In the genomic region with DNA sequence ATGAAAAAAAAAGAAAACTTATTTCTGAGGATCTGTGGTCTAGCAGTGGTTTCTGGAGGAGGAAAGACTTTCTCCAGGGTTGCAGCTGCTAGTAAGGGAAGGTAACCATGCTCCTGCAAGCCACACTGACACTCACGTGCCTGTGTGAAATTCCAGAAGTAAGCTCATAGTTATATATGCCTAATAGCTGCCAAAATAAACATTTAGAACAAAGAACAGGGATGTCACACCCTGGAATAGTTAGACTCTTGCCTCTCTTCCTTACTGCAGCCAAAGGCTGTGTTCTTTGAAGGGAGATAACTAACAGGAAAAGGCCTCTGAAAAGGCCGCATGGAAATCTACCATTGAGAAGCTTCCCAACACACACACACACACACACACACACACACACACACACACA, we compare ENCODE assay signal across 31 mouse cellular contexts.
DNase-seq lines count a peak whose midpoint lies in the region; ATAC-seq and TF ChIP-seq lines count a peak whose summit lies in the region.
"Had no signal": no experiment of that assay in that cellular context is flagged by ENCODE, and none has a peak within 500 bp of the region (broad histone marks: within the 10 kb centered on the region; RNA-seq: fewer than 3 reads in every experiment).

No protein-coding gene starts in this region.

- H3K36me3 ChIP-seq in embryonic facial prominence, embryonic 14.5 days (ENCODE audit: control insufficient read depth, insufficient read depth, low read length): no peaks in the 10 kb centered on the region
- H3K36me3 ChIP-seq in embryonic facial prominence, embryonic 10.5 days (replicated peaks): no peaks in the 10 kb centered on the region
- H3K36me3 ChIP-seq in heart, embryonic 15.5 days: no peaks in the 10 kb centered on the region
- no peaks in the 10 kb centered on the region for H3K36me3 ChIP-seq in heart, adult 2 months (ENCODE audit: control insufficient read depth, insufficient read depth, low read length)
- no peaks in the 10 kb centered on the region for H3K36me3 ChIP-seq in lung, embryonic 16.5 days (ENCODE audit: control insufficient read depth, insufficient read depth, low read length)
- H3K36me3 ChIP-seq in stomach, postnatal 0 days (ENCODE audit: control insufficient read depth, insufficient read depth, low read length): no peaks in the 10 kb centered on the region
- H3K36me3 ChIP-seq: embryonic facial prominence, embryonic 13.5 days; forebrain, embryonic 12.5 days; hindbrain, embryonic 15.5 days; limb, embryonic 13.5 days; neural tube, embryonic 12.5 days had no signal

- H3K9me3 ChIP-seq in embryonic facial prominence, embryonic 14.5 days (ENCODE audit: control insufficient read depth, low read length): no peaks in the 10 kb centered on the region
- no peaks in the 10 kb centered on the region for H3K9me3 ChIP-seq in embryonic facial prominence, embryonic 10.5 days
- no peaks in the 10 kb centered on the region for H3K9me3 ChIP-seq in heart, embryonic 15.5 days (replicated peaks)
- no peaks in the 10 kb centered on the region for H3K9me3 ChIP-seq in lung, embryonic 16.5 days (ENCODE audit: control insufficient read depth, low read length)
- no peaks in the 10 kb centered on the region for H3K9me3 ChIP-seq in stomach, postnatal 0 days (ENCODE audit: control insufficient read depth, low read length)
- H3K9me3 ChIP-seq: embryonic facial prominence, embryonic 13.5 days; forebrain, embryonic 12.5 days; hindbrain, embryonic 15.5 days; limb, embryonic 13.5 days; neural tube, embryonic 12.5 days had no signal

- H3K4me3 ChIP-seq in embryonic facial prominence, embryonic 14.5 days (ENCODE audit: low read depth, low read length): no peak overlapping the region
- H3K4me3 ChIP-seq in embryonic facial prominence, embryonic 10.5 days: no peak overlapping the region
- H3K4me3 ChIP-seq in heart, embryonic 15.5 days: no peak overlapping the region
- no peak overlapping the region for H3K4me3 ChIP-seq in heart, adult 2 months
- H3K4me3 ChIP-seq in lung, embryonic 16.5 days (ENCODE audit: low read length): no peak overlapping the region
- H3K4me3 ChIP-seq in stomach, postnatal 0 days (ENCODE audit: low read depth, low read length): no peak overlapping the region
- H3K4me3 ChIP-seq: embryonic facial prominence, embryonic 13.5 days; forebrain, embryonic 12.5 days; hindbrain, embryonic 15.5 days; limb, embryonic 13.5 days; neural tube, embryonic 12.5 days had no signal

- WGBS in embryonic facial prominence, embryonic 14.5 days: 35% methylated on average over 2 of the region's 2 CpGs
- 67% methylated on average over 2 of the region's 2 CpGs for WGBS in embryonic facial prominence, embryonic 10.5 days
- WGBS in heart, embryonic 15.5 days: 33% methylated on average over 2 of the region's 2 CpGs
- WGBS in heart, adult 2 months: 32% methylated on average over 2 of the region's 2 CpGs
- WGBS in lung, embryonic 16.5 days: 27% methylated on average over 2 of the region's 2 CpGs
- 33% methylated on average over 2 of the region's 2 CpGs for WGBS in stomach, postnatal 0 days

- H3K27me3 ChIP-seq in embryonic facial prominence, embryonic 14.5 days (replicated peaks; ENCODE audit: control insufficient read depth, insufficient read depth, low read length): no peaks in the 10 kb centered on the region
- no peaks in the 10 kb centered on the region for H3K27me3 ChIP-seq in embryonic facial prominence, embryonic 10.5 days (replicated peaks; ENCODE audit: low read depth, poor library complexity, severe bottlenecking)
- H3K27me3 ChIP-seq in heart, embryonic 15.5 days: no peaks in the 10 kb centered on the region
- no peaks in the 10 kb centered on the region for H3K27me3 ChIP-seq in heart, adult 2 months (ENCODE audit: control insufficient read depth, insufficient read depth, low read length)
- no peaks in the 10 kb centered on the region for H3K27me3 ChIP-seq in lung, embryonic 16.5 days (ENCODE audit: control insufficient read depth, insufficient read depth, low read depth, low read length)
- H3K27me3 ChIP-seq in stomach, postnatal 0 days (ENCODE audit: control insufficient read depth, insufficient read depth, low read length): no peaks in the 10 kb centered on the region
- H3K27me3 ChIP-seq: forebrain, embryonic 12.5 days; hindbrain, embryonic 15.5 days; neural tube, embryonic 12.5 days; Patski had no signal

- peak; percentile 56 for DNase-seq in embryonic facial prominence, embryonic 14.5 days (ENCODE audit: low spot score)
- no peak for DNase-seq in embryonic facial prominence, embryonic 10.5 days (ENCODE audit: low spot score)
- DNase-seq in heart, adult 2 months: no peak
- DNase-seq in lung, postnatal 14 days: no peak
- DNase-seq in stomach, postnatal 0 days (ENCODE audit: low spot score): peak; percentile 42
- no peak for DNase-seq in thymus, postnatal 14 days
- DNase-seq: adrenal gland, postnatal 10 days; cerebellum, adult 11 months; cerebellum, adult 9-10 months; cerebellum, postnatal 36 days; embryo, embryonic 11 days; forebrain, postnatal 0 days; gastrocnemius, postnatal 14 days; kidney, adult 11 months; kidney, postnatal 25 days; right cerebral cortex, adult 18-20 months; spleen, adult 18-20 months; thymus, adult 2 months; thymus, postnatal 4 days had no signal

- no peak for ATAC-seq in embryonic facial prominence, embryonic 14.5 days (ENCODE audit: low read depth)
- ATAC-seq in heart, embryonic 15.5 days (replicated peaks; ENCODE audit: insufficient number of reproducible peaks, insufficient read depth, low FRiP score, low read depth): peak; percentile 64; the same call in 1 of the 2 replicates
- ATAC-seq in lung, embryonic 16.5 days (ENCODE audit: low read depth): peak; percentile 51; the same call in 1 of the 2 replicates
- peak; percentile 96 for ATAC-seq in stomach, postnatal 0 days (ENCODE audit: low FRiP score, low TSS enrichment)
- ATAC-seq: forebrain, postnatal 0 days; inflammation-experienced regulatory T-cells, adult 6 months; midbrain, embryonic 16.5 days; Patski had no signal

- H3K9ac ChIP-seq in embryonic facial prominence, embryonic 14.5 days (ENCODE audit: low read depth, low read length): no peak overlapping the region
- no peak overlapping the region for H3K9ac ChIP-seq in heart, embryonic 15.5 days
- H3K9ac ChIP-seq in heart, adult 2 months (ENCODE audit: low read depth, low read length): no peak overlapping the region
- no peak overlapping the region for H3K9ac ChIP-seq in lung, embryonic 16.5 days (ENCODE audit: low read length)
- H3K9ac ChIP-seq in stomach, postnatal 0 days (ENCODE audit: low read length): no peak overlapping the region
- H3K9ac ChIP-seq: embryonic facial prominence, embryonic 13.5 days; forebrain, embryonic 12.5 days; forebrain, postnatal 0 days; hindbrain, embryonic 15.5 days; limb, embryonic 13.5 days; neural tube, embryonic 12.5 days had no signal

- TF ChIP-seq POLR2A in heart, adult 2 months (IDR thresholded peaks at IDR 0.05; ENCODE audit: insufficient read depth, low read depth, low read length): no peak

- TF ChIP-seq CTCF in heart, adult 2 months (IDR thresholded peaks at IDR 0.05): no peak
- no peak for TF ChIP-seq CTCF in stomach, postnatal 0 days (IDR thresholded peaks at IDR 0.05; ENCODE audit: low read depth)

- no peaks in the 10 kb centered on the region for H3K4me1 ChIP-seq in embryonic facial prominence, embryonic 14.5 days (ENCODE audit: control insufficient read depth, insufficient read depth, low read length)
- H3K4me1 ChIP-seq in embryonic facial prominence, embryonic 10.5 days: no peaks in the 10 kb centered on the region
- no peaks in the 10 kb centered on the region for H3K4me1 ChIP-seq in heart, embryonic 15.5 days (replicated peaks)
- H3K4me1 ChIP-seq in heart, adult 2 months (ENCODE audit: control insufficient read depth, insufficient read depth, low read length): no peaks in the 10 kb centered on the region
- 0 out of 2 replicates have a peak, but pooled peaks cover 3% of the 10 kb centered on the region for H3K4me1 ChIP-seq in lung, embryonic 16.5 days (replicated peaks; ENCODE audit: control insufficient read depth, insufficient read depth, low read length)
- H3K4me1 ChIP-seq in stomach, postnatal 0 days (replicated peaks; ENCODE audit: control insufficient read depth, insufficient read depth): no peaks in the 10 kb centered on the region
- H3K4me1 ChIP-seq: embryonic facial prominence, embryonic 13.5 days; forebrain, embryonic 12.5 days; hindbrain, embryonic 15.5 days; limb, embryonic 13.5 days; neural tube, embryonic 12.5 days had no signal

- intact Hi-C loops in heart, adult 2 months (cut with DNase I): no loop called here

- TF ChIP-seq EP300 in heart, adult 2 months (IDR thresholded peaks at IDR 0.05; ENCODE audit: insufficient read depth, low read depth, low read length): no peak
- TF ChIP-seq EP300 in stomach, postnatal 0 days (optimal IDR thresholded peaks at IDR 0.05): no peak

- H3K4me2 ChIP-seq in embryonic facial prominence, embryonic 14.5 days (ENCODE audit: low read depth, low read length): no peak overlapping the region
- no peak overlapping the region for H3K4me2 ChIP-seq in heart, embryonic 15.5 days
- H3K4me2 ChIP-seq in lung, embryonic 16.5 days (ENCODE audit: low read depth, low read length): no peak overlapping the region
- no peak overlapping the region for H3K4me2 ChIP-seq in stomach, postnatal 0 days (replicated peaks; ENCODE audit: low read depth)
- H3K4me2 ChIP-seq: embryonic facial prominence, embryonic 13.5 days; forebrain, embryonic 12.5 days; hindbrain, embryonic 15.5 days; limb, embryonic 13.5 days; liver, embryonic 11.5 days; midbrain, embryonic 11.5 days; neural tube, embryonic 12.5 days had no signal

- no peaks in the 10 kb centered on the region for H3K79me2 ChIP-seq in heart, adult 2 months (replicated peaks; ENCODE audit: control insufficient read depth, insufficient read depth, low read length)

- no peak overlapping the region for H3K27ac ChIP-seq in embryonic facial prominence, embryonic 14.5 days (replicated peaks; ENCODE audit: low read depth, low read length)
- no peak overlapping the region for H3K27ac ChIP-seq in embryonic facial prominence, embryonic 10.5 days (replicated peaks)
- peak overlapping the region; percentile 1; the same call in 1 of the 2 replicates for H3K27ac ChIP-seq in heart, embryonic 15.5 days
- no peak overlapping the region for H3K27ac ChIP-seq in heart, adult 2 months
- H3K27ac ChIP-seq in lung, embryonic 16.5 days (ENCODE audit: low read length): no peak overlapping the region
- no peak overlapping the region for H3K27ac ChIP-seq in stomach, postnatal 0 days (replicated peaks)
- H3K27ac ChIP-seq: embryonic facial prominence, embryonic 13.5 days; forebrain, embryonic 12.5 days; hindbrain, embryonic 15.5 days; limb, embryonic 13.5 days; neural tube, embryonic 12.5 days had no signal

Comparison
In these comparisons a context has a peak if more than half of its experiments do, and no peak if none do; other contexts are left out.
1. DNase-seq: peak in embryonic facial prominence, embryonic 14.5 days (single experiment) and stomach, postnatal 0 days (single experiment); none in embryonic facial prominence, embryonic 10.5 days (single experiment), heart, adult 2 months (0 of 2), lung, postnatal 14 days (single experiment) and thymus, postnatal 14 days (single experiment).